Mouse (Mus musculus) cortical plate, adult 2 months (tissue): ENCODE measurements around the gene Slc7a15. TPM values are rescaled to one million over a fixed set of nuclear protein-coding genes. Genes with fewer than 3 reads are reported as not detected.

Experiments used
- H3K27ac ChIP-seq: fragments of 200-500 bp; 2 replicates; pipeline ENCODE4 v1.5.1; 2012; ENCODE audit warnings: low read length, control low read depth, inconsistent platforms; ENCODE audit not compliant: insufficient read depth
- H3K4me1 ChIP-seq: fragments of 200-500 bp; 2 replicates; pipeline ENCODE4 v1.6.1; 2011; ENCODE audit warnings: low read length; ENCODE audit not compliant: control insufficient read depth, insufficient read depth
- H3K4me3 ChIP-seq: fragments of 200-500 bp; 2 replicates; pipeline ENCODE4 v1.5.1; 2011; ENCODE audit warnings: mild to moderate bottlenecking, low read length, control low read depth; ENCODE audit not compliant: insufficient read depth
- CTCF ChIP-seq: fragments of 200-500 bp; IDR thresholded peaks from 2 replicates; pipeline ENCODE4 v1.5.1; 2011; ENCODE audit warnings: mild to moderate bottlenecking, control low read depth, low read length; ENCODE audit not compliant: insufficient read depth; ENCODE audit errors: extremely low read depth
- POLR2A ChIP-seq: fragments of 200-500 bp; IDR thresholded peaks from 2 replicates; pipeline ENCODE4 v1.6.1; 2011; ENCODE audit warnings: mild to moderate bottlenecking, low read length, control low read depth; ENCODE audit not compliant: insufficient read depth; ENCODE audit errors: extremely low read depth
- polyA plus RNA-seq: library from polyadenylated mRNA; depleted of rRNA; stranded (reverse); fragments of >200 nt; gene quantifications from 2 replicates; pipeline ENCODE4 v1.2.3, GENCODE M21; 2012; rRNA removed

Slc7a15 gene
- polyA plus RNA-seq, 1 experiment = not detected

GRCm38 (mm10) chr12:8488652-8488980 lies 110.2 kb downstream of the Slc7a15 start:
- no peak overlapping the region for H3K27ac ChIP-seq
- TF ChIP-seq POLR2A (no peak), CTCF (no peak)
- H3K4me1 ChIP-seq = peaks cover 6% of the 10 kb centered on the region; the same call in 1 of the 2 replicates
- H3K4me3 ChIP-seq = no peak overlapping the region

- no peak overlapping the region for H3K4me3 ChIP-seq
- H3K4me1 ChIP-seq = peaks cover 6% of the 10 kb centered on the region; the same call in 1 of the 2 replicates
- TF ChIP-seq CTCF = no peak
- no peak for TF ChIP-seq POLR2A
- no peak overlapping the region for H3K27ac ChIP-seq
Observed at GRCm38 (mm10) chr12:8487959-8488651, 110.8 kb downstream of the Slc7a15 start.

- Histone ChIP-seq H3K27ac (no peak overlapping the region), H3K4me3 (no peak overlapping the region), H3K4me1 (peaks cover 6% of the 10 kb centered on the region; the same call in 1 of the 2 replicates)
Observed at GRCm38 (mm10) chr12:8487281-8487680, 111.6 kb downstream of the Slc7a15 start.

GRCm38 (mm10) chr12:8485247-8485646 lies 113.6 kb downstream of the Slc7a15 start:
- H3K4me3 ChIP-seq = no peak overlapping the region
- H3K4me1 ChIP-seq = peaks cover 6% of the 10 kb centered on the region; the same call in 1 of the 2 replicates
- TF ChIP-seq POLR2A (no peak), CTCF (no peak)
- no peak overlapping the region for H3K27ac ChIP-seq

More at GRCm38 (mm10) chr12:8487281-8487680, 111.6 kb downstream of the Slc7a15 start:
- TF ChIP-seq POLR2A (no peak), CTCF (no peak)

GRCm38 (mm10) chr12:8482169-8482568 lies 116.7 kb downstream of the Slc7a15 start:
- TF ChIP-seq POLR2A = no peak
- TF ChIP-seq CTCF = no peak
- H3K4me3 ChIP-seq = no peak overlapping the region

More at GRCm38 (mm10) chr12:8482169-8482568, 116.7 kb downstream of the Slc7a15 start:
- H3K4me1 ChIP-seq = no peaks in the 10 kb centered on the region
- no peak overlapping the region for H3K27ac ChIP-seq

Other genes with a start within 250 kb of the Slc7a15 start
- gene Rhob, start 99.1 kb downstream of the Slc7a15 start, polyA plus RNA-seq = 353 and 368 TPM in 2 replicates
- 79.5 and 81.9 TPM in 2 replicates for gene Pum2, start 75.1 kb upstream of the Slc7a15 start, polyA plus RNA-seq
- gene Sdc1, start 172.3 kb upstream of the Slc7a15 start, polyA plus RNA-seq = 1.7 and 2.0 TPM in 2 replicates